Mouse (Mus musculus): ENCODE measurements around the gene Adamts6. TPM values are rescaled to one million over a fixed set of nuclear protein-coding genes. Genes with fewer than 3 reads are reported as not detected.

Gene Adamts6
- total RNA-seq, 2 experiments from 2014 or later: 3.5 to 3.7 TPM

DNA sequence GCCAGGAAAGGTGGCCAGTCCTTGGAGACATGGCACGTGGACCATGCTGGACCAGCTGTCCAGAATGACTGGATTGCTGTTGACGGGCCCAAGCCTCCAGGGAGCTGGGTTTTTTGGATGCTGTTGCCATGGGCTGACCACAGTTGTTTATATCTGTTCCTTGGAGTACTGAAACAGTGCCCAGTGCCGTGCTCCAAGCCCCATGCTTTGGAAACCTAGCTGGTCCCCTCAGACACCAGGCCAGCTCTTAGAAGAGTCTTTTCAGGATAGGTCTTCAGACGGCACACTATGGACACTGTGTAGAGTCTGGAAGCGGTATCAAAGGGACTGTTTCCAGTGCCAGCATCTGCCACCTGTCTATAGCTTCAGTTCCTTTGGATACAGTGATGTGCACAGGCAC lies 223.1 kb downstream of the Adamts6 start:
- intact Hi-C loops (cut with DNase I): no loop called here
- DNase-seq: peak; percentile 87

DNA sequence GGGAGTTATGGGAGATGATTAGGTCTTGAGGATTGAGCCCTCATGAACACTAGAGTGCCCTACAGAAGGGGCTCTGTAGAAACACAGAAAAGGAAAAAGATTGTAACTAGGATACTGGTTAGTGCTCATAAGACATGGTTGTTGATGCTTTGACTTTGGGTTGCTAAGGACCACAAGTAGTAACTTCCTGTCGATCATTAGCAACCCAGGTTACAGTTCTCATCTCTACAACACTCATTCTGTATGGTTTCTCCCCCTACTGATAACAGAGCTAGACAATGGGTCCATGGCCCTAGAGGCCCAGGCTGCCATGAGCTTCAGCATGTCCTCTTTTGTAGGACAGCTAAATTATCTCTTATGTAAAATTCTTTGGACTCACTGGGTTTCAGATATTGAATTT lies 227.4 kb downstream of the Adamts6 start:
- DNase-seq: no peak
- intact Hi-C loops (cut with DNase I): no loop called here

DNA sequence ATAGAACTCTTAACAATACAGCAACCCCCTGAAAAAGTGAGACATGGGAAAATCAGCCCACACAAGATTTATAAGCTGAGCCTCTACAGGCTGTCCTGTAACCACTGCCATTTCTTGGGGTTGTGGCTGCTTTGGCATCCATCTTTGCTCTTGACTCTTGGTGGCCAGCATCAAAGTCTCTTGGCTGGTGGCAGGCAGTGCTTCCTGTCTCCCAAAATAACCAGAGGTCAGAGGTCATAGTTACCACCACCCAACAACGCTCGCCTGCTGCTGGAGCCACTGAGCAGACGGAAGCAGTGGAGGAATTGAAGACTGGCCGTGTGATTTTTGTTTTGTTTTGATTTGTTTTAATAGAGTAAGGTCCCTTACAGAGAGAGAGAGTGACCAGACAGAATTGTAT lies 228.5 kb downstream of the Adamts6 start:
- intact Hi-C loops (cut with DNase I): no loop called here
- DNase-seq: no peak

DNA sequence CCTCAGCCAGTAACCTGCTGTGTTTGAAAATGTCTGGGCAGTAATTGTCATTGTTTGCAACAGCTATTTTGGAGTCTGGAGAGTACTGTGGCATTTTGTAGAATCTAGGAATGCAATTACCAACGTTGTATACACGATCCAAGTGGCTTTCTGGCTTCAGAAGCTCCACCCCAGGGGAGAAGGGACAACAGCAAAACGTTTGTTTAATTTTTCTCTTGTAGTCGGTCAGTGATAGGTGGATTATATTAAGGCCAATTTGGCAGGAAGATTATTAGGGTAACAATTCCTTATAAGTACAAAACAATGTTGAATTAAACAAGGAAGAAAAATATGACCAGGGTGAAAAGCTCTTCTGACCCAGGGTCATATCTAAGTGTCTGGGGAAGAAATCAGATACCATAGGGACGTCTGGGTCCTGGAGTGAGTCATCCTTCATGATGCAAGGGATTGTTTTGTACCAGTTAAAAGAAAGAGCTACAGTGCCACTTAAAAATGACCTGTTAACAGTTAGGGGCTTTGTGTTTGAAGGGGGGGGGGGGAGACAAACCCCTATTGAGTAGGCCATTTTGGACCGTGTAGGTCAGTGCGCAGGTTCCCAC lies 229.2 kb downstream of the Adamts6 start:
- no peak for DNase-seq
- intact Hi-C loops (cut with DNase I): no loop called here

DNA sequence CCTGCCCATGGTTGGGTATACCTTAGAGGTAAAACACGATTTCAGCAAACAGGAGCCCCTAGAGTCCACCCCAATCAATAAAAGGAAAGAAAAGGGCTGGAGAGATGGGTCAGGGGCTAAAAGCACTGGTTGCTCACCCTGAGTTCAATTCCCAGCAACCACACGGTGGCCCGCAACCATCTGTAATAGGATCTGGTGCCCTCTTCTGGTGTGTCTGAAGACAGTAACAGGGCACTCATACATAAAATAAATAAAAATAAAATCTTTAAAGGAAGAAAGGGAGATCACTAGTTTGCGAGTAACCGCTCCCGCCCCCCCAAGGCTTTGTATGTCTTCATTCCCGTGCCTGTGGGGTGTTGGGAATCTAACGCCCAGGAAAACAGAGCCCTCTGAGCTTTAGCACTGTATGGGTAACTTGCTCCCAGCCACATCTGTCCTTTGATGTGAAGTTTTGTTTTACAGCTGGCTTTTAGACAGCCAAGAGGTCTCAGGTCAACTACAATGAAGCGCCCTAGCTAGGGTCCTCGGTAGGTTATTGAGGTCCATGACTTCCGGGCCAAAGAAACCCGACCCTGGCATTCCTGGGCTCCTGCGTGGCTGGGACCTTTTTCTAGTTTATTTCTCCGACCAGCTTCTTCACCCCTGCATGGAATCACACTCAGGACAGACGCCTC lies 230.1 kb downstream of the Adamts6 start:
- DNase-seq: no peak
- intact Hi-C loops (cut with DNase I): no loop called here

DNA sequence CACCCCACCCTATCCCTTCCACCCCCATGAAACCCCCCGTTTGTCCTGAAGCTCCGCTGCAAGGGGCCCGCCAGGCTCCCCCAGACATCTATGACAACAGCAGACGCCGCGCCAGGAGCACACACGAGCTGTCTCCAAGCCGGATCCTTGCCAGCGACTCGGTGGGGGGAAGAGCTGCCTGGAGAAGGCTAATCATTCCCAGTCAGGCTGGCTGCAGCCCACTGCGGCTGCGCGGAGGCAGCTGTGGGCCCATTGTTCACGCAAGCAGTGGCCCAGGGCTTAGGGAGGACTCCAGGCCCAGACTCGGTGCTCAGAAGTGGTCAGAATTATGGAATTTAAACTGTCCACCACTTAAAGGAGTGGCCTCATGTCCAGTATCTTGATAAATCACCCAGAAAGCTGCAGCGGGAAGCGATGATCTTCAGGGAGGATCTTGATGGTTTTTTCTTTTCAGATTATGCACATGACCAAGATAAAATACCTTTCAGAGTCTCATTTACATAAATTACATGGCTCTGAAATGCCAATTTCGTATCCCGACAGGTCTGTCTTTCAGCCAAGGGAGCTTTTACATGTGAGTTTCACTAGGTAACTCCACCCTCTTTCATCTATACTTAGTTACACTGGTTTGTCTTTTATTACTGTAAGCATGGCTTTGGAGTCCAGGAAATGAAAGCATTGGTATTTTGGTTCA lies 230.8 kb downstream of the Adamts6 start:
- intact Hi-C loops (cut with DNase I): no loop called here
- DNase-seq: peak; percentile 99

DNA sequence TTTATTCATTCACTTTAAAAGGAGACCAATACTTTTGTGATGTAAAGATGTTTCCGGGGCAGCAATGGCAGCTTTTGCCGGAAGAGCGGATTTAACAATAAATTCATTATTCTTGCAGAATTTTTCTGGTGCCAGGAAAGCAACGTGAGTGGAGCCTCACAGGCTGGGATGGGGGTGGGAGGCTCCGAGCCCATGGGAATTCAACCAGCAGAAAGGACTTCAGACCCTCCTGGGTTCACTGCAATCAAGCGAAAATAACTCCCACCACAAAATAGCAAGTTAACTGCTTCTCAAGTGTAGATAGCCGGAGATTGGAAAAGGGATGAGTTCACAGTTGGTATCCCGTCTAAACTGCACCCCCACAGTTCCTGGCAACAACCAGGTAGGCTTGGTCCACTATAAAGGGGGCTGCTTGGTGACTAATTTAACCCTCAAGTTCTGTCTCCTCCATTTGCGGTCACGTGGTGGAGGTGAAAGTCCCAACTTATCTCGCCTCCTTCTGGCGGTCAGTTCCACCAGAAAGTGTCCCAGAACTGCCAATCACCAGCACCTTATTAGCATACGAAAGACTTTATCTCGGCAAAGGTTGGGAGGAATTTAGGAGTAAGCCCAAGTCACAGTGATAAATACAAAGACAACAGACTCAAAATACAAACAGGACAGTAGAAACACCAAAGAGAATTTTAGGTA lies 231.5 kb downstream of the Adamts6 start:
- intact Hi-C loops (cut with DNase I): no loop called here
- peak; percentile 59 for DNase-seq

DNA sequence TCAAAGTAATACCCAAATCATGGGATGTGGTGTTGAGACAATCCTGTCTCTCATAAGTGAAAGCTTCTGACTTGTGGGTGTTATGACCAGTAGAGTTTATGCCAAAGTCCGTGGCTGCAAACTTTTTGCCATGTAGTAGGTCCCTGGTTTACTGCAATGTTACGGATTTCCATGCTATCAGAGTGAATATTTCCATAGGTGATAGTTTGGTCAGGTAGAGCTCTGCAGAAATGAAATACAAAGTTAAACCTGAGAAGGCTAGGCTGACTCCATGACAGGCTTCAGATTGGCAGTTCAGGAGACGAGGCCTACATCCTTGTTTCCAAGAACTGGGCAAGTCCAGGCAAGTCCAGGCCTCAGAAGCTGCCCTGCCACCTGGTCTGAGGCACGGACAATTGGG lies 232.3 kb downstream of the Adamts6 start:
- no peak for DNase-seq
- intact Hi-C loops (cut with DNase I): loop anchor here (5.0 kb wide), 1 partner anchor 233 kb away; the partner anchor contains the start of gene Adamts6

DNA sequence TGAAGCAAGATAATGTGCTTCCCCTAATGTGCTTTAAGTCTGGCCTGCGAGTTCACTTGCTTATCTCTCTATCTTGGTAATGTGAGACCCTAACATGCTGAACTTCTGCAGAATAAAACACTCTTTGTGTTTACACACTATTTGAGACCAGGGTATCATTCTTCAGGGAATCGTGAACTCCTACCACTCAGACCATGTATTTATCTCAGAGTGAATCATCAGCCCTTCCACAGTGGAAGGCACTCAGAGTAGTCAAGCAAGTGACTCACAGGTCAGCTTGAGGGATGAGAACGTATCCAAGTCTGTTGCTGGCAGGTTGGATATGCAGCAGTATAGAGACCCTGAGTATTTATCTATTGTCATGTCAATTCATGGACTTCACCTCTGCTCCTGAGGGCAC lies 232.8 kb downstream of the Adamts6 start:
- intact Hi-C loops (cut with DNase I): loop anchor here (5.0 kb wide), 1 partner anchor 233 kb away; the partner anchor contains the start of gene Adamts6
- no peak for DNase-seq

DNA sequence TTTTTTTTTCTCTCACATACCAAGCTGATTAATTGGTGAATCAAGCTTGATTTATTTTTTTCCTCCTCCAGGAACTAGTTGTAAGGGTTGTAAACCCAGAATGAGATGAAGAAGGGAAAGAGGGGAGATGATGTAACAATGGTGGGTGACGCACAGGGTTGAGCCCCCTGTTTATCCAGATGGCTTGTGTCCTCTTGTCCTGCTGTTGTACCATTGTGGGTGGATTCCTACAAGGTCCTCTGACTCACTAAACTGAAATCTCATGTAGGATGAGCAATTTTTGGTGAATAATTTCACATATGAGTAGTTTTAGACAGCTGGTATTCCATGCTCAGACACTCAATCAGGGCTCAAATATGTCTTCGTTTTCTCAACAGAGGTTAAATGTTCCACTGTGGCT lies 233.9 kb downstream of the Adamts6 start:
- DNase-seq: no peak
- intact Hi-C loops (cut with DNase I): loop anchor here (5.0 kb wide), 1 partner anchor 234 kb away; the partner anchor contains the start of gene Adamts6

DNA sequence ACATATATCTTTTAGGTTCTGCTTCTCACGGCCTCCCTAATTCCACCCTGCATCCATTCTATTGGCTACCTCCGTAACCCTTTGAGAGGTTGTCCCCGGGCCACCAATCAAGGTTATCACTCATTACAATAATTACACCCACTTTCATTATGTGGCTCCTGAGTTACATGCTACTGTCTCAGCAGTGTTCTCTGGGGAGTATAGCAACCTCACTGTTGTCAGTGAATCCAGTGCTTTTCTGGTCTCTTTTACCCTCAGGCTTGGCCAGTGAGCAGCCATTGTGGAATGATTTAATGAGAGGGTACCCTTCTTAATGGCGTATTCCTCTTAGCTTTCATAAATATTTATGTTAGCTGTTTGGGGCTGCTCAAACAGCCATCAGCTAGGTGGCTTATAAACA lies 238.0 kb downstream of the Adamts6 start:
- no peak for DNase-seq
- intact Hi-C loops (cut with DNase I): no loop called here

DNA sequence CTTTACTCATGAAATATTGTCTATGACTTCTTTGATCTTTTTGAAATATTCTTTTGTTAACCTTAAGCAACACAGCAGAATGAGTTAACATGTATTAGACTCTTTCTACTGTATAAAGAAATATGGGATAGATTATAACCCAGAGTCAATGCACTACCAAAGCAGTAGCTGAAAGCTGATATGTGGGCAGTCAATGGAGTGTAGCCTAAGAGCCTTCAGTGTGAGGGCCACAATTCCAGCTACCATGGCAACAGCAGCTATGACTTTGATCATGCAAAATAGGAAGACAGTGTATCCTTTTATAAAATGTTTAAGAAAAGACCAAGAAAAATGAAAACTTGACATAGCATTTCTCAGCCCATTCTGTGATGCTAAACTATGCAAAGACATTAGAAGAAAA lies 241.6 kb downstream of the Adamts6 start:
- no peak for DNase-seq
- intact Hi-C loops (cut with DNase I): no loop called here

DNA sequence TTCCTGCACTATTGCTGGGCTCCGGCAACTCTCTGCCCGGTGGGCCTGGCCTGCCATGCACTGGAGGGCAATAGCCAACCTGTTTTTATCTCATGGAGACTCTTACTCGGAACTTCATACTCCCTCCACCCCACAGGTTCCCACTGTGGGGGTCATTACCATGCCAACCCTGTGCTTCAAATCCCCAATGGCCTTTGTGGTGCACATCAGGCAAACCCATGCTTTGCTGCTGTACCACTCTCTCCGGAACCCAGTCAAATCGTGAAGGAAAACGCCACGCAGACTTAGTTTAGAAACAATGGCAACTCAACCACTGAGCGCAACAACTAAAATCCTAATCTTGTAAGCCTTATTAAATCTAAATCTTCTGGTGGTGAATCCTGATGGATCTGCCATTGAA lies 244.2 kb downstream of the Adamts6 start:
- DNase-seq: no peak
- intact Hi-C loops (cut with DNase I): no loop called here

DNA sequence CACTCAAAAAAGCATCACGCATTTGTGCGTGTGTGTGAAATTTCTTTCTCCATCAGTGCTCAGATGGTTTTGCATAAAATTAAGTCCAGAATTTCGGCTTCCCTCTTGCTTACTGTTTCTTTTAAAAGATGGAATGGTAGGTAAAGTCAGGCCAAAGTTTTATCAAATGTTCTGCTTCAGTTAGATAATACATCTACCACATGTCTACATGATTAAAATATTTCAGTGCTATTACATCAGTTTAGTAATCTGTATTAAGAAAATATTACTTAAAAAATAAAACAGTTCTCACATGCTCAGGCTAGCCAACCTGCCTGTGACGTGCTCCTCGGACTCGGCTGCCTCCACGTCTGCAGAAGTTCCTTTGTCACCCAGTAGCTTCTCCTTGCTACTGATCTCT lies 245.1 kb downstream of the Adamts6 start:
- no peak for DNase-seq

DNA sequence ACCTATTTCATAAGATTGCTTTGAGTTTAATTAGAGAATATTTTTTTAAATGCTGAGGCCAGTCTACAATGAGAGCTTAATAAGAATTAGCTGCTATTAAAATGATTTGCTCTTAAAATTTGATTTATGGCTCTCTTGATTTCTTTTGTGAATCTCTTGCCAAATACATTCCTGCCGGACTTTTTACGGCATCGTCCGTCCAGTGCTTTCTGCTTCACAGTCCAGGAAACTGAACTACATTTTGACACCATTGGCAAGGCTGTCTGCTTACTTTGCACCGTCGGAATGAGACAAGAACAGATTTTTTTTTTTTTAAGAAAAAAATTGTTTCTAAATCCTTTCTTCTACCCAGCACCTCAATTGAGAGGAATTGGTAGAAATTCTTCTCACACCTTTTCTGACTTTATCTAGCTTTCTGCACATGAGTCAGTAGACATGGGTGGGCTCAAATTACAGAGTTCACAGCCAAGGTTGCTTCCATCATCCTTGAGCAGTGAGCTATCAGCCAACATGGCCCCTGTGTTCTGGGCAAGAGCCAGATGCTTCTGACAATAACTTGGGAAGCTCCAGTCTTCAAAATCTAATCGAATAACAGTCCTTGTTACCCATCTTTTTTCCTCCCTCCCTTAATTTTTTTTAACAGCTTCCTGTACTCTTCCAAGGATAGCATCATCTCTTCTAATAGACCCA lies 246.3 kb downstream of the Adamts6 start:
- DNase-seq: no peak

More for the DNA sequence above, 245.1 kb downstream of the Adamts6 start:
- intact Hi-C loops (cut with DNase I): no loop called here

DNA sequence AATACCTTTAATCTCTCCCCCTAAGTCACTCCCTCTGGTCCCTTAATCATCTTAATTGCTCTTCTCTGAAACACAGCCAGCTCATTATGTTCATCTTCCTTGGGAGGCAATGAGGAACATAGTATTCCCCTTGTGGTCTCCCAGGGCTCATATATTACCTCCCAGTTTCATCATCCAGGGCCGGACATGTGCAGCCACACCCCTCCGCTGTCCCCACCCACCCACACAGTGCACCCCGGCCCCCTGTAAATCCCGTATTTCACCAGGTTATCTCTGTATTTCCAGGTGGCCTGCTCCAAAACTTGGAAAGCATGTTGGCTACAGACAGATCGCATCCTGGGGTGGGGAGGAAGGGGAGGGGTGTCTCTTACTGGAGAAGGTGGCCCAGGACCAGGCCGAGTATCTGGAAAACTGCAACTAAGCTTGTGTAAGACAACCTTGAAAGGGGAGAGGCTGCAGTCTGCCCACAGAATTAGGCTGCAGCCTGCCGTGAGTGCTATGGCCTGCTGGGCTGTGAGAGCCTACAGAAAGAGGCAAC lies 253.3 kb downstream of the Adamts6 start:
- intact Hi-C loops (cut with DNase I): no loop called here
- DNase-seq: no peak

More for the DNA sequence above, 246.3 kb downstream of the Adamts6 start:
- intact Hi-C loops (cut with DNase I): no loop called here

DNA sequence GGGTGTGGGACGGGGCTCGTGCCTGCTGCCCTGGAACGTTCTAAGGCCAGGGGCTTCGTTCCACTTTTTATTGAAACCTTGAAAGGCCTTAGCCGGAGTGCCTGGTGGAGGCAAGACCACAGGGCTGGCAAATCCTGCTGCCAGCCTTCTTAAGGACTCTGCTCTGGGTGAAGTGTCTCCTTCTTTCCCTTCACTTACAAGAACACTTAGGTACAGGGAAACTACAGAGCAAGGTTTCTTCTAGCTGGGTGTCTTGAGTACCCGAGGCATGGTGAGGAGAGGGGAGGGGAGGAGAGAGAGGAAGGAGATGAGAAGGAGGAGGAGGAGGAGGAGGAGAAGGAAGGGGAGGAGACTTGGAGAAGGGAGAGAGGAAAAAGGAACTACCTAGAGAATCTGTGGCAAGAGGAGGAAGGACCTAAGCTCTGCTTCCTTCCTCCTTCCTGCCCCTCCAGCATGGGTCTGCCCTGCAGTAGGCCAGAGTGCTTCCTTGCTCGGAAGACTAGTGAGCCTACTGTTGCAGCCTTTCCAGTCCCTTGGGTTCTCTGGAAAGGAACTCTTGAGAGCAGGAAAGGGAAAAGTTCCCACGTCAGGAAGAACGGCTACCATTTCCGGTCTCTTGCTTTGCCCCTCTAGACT lies 254.6 kb downstream of the Adamts6 start:
- DNase-seq: no peak
- intact Hi-C loops (cut with DNase I): no loop called here

DNA sequence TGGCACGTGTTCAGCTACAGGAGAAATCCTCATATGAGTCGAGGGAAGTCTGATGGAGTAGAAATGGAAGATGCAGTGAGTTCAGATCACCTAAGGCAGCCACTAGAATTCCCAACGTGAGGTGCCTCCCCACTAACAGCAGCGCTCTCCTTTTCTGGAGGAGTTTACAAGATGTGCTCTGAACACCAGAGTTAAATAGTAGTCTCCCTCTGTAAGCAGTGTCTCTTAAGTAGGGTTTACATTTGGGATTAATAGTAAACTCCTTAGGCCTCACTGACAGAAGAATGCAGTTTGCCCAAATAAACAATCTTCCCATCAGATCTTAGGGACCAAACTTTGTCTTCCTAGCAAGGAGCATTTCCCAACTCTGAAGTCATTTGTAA lies 255.1 kb downstream of the Adamts6 start:
- no peak for DNase-seq
- intact Hi-C loops (cut with DNase I): no loop called here
